Mouse (Mus musculus): Measurements from ENCODE around the gene Zfp442. TPM values are rescaled to one million over a fixed set of nuclear protein-coding genes. Genes with fewer than 3 reads are reported as not detected.

Zfp442 gene
- polyA plus RNA-seq, 1 experiment from 2014 or later, result 8.6 TPM

Other genes starting within 250 kb of the Zfp442 start
- gene Zfp937, start 233.4 kb downstream of the Zfp442 start, polyA plus RNA-seq (2015; fragmentation: Nextera tagmentation; extraction: Ambion mirVana), result 11.3 and 11.5 TPM in 2 replicates
- 2.9 and 3.6 TPM in 2 replicates for gene Gm21994, start 195.9 kb downstream of the Zfp442 start, polyA plus RNA-seq (2015; fragmentation: Nextera tagmentation; extraction: Ambion mirVana)
- gene Gm14124, start 194.0 kb downstream of the Zfp442 start, polyA plus RNA-seq (2015; fragmentation: Nextera tagmentation; extraction: Ambion mirVana), result not detected in 2 replicates
- 1.5 and 1.6 TPM in 2 replicates for gene Gm10130, start 127.8 kb downstream of the Zfp442 start, polyA plus RNA-seq (2015; fragmentation: Nextera tagmentation; extraction: Ambion mirVana)
- gene 3300002I08Rik, start 88.7 kb downstream of the Zfp442 start, polyA plus RNA-seq (2015; fragmentation: Nextera tagmentation; extraction: Ambion mirVana), result 13.4 and 15.5 TPM in 2 replicates
- not detected in 2 replicates for gene Zfp345, start 33.6 kb upstream of the Zfp442 start, polyA plus RNA-seq (2015; fragmentation: Nextera tagmentation; extraction: Ambion mirVana)
- gene Cst7, start 118.9 kb upstream of the Zfp442 start, polyA plus RNA-seq (2015; fragmentation: Nextera tagmentation; extraction: Ambion mirVana), result 0.16 TPM in 1 of 2 replicates, not detected in the other
- gene Apmap, start 157.1 kb upstream of the Zfp442 start, polyA plus RNA-seq (2015; fragmentation: Nextera tagmentation; extraction: Ambion mirVana), result 39.9 and 43.0 TPM in 2 replicates
- 20.1 and 22.7 TPM in 2 replicates for gene Acss1, start 217.0 kb upstream of the Zfp442 start, polyA plus RNA-seq (2015; fragmentation: Nextera tagmentation; extraction: Ambion mirVana)
- 0.05 and 0.23 TPM in 2 replicates for gene Vsx1, start 237.9 kb upstream of the Zfp442 start, polyA plus RNA-seq (2015; fragmentation: Nextera tagmentation; extraction: Ambion mirVana)

Data from midbrain, embryonic 13.5 days (tissue).